Mouse (Mus musculus): ENCODE results near the gene Ankrd52. TPM values are rescaled to one million over a fixed set of nuclear protein-coding genes. Genes with fewer than 3 reads are reported as not detected.

Gene Ankrd52
- total and polyA plus RNA-seq, 3 experiments: 48.3 to 59.3 (median 53.1) TPM

GRCm38 (mm10) chr10:128401638-128402037 lies 24.7 kb downstream of the Ankrd52 start:
- DNase-seq: no peak

DNA sequence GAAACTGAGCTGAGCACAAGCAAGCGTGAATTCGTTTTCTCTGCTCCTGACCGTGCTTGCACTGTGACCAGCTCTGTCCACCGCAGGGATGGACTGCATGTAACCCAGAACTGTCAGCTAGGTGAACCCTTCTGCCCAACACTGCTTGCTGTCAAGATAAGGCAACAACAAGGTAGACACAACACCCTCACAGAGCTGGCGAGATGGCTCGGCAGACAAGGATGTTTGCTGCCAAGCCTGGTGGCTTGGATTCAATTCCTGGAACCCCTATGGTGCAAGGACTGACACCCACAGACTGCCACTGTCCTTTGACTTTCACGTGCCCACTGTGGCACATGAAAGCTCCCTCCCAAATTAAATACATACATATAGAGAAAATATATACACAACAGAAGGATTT lies 27.0 kb downstream of the Ankrd52 start:
- no peak for DNase-seq

GRCm38 (mm10) chr10:128408591-128409535 lies 31.9 kb downstream of the Ankrd52 start:
- no peak for DNase-seq

- peak; percentile 98 for DNase-seq
These were observed 33.0 kb downstream of the Ankrd52 start for GRCm38 (mm10) chr10:128409692-128410559.

DNA sequence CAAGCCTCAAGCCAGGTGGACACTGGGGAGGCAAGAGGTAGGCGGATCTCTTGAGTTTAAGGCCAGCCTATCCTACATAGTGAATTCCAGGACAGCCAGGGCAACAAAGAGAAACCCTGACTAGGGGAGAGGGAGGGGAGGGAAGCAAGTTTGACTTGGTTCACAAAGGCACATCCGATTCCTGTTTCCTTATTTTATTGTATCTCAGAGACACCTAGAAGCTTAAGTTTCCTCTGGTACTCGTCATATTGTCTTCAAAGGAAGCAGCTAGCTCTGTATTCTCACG lies 33.6 kb downstream of the Ankrd52 start:
- no peak for DNase-seq

DNA sequence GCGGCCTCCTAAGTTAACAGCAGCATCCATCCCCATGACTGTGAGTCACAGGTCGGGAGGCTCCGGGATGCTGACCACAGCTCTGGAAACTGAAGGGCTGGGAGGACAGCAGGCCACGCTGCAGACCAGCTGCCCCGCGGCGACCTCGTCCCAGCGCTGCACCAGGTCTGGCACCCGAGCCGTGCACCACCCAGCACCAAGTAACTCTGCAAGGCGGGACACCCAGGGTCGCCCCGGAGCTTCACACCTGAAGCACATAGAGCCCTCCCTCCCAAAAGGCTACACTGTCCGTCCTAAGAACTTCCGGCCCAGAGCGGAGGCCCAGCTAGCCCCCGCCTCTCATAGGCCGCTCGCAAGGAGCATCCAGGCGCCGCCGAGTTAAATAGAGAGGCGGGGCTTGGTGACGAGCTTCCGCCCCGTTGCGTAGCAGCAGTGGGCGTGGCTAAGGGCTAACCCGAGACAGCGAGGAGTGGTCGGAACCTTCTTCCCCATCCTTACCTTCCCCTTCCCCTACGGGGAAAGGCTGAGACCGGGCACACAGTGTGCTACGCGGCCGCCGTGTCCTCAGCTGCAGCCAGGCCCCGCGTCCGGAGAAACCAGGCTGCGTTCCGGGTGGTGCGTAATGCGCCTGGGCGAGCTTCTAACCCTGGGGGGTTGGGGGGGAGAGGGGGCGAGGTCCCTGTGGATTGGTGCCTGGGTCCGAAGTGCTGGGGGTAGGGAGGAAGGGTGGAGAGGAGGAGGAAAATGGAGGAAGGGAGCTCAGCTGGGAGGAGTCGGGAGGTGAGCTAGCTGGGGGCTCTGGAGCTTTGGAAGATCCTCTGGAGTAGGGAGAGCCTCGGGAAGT lies 34.5 kb downstream of the Ankrd52 start, which contains the start of the genes Nabp2 and Rnf41:
Gene Nabp2, minus strand, starts transcription at position 282 of the 844 bp plus-strand sequence.
Gene Rnf41, plus strand, starts transcription at position 447 of the 844 bp plus-strand sequence.
- peak; percentile 98 for DNase-seq

DNA sequence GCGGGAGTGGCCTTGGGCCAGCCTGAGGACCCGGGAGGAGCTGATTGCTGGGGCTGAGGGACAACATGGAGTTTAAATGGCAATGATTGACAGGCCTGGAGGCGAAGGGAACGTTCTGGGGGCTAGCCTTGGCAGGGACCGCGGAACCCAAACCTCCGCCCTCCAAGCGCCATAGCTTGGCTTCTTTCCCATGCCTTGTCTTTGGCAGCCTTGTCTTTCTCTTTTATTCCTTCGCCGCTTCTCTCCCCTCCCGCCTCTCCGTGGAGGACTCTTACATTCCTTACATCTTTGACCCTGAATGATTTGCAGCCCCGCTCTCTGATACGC lies 35.1 kb downstream of the Ankrd52 start:
- no peak for DNase-seq

DNA sequence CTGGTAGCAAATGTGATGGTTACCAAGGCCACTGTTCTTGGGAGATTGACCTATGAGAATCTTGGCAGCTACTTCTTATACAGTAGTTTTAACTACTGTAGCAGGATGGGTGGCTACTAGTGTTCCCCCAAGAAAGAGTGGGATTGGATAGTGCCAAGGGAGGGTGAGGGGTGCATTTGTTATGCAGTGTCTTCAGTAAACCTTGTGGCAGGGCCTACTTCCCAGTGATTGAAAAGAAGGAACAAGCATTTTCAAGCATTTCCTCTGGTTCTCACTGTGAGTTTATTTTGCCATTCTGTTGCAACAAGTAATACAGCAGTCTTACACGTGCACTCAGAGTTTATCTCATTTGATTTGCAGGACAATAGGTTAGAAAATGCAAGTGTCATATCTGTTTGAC lies 35.6 kb downstream of the Ankrd52 start:
- DNase-seq: no peak

DNA sequence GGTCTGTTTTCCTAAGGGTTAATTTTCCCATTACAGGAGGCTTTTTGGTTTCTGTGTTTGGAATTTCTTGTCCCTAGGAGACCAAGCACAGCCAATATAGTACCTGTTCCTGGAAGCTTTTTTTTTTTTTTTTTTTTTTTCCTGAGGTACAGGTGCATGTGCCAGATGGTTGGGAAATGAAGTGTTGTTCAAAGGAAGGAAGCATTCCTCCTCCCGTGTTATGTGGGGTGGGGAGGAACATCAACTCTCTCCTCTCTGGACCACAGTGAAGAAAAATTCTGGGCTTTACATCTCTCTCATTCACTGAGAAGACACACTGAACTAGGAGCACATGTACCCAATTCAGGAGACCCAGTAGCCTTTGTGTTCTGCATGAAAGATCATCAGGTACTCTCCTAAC lies 36.2 kb downstream of the Ankrd52 start:
- DNase-seq: no peak

DNA sequence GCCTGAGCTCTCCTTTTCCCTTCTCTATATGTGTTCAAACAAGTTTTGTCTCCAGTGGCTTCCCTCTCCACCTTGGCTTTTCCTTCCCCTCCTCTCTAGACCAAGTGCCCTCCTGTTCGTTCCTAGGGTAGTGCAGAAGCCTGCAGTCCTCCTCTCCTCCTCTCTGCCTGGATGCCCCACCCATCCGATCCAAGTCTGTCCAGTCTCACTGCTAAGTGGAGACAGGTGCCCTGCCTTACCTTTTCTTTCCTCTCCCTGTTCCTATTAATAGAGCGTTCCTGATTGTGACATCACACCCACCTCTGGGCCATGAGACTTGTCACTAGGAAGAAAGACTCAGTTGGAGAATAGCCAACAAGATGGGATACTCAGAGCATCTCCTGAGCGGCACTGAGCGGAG lies 37.9 kb downstream of the Ankrd52 start:
- no peak for DNase-seq

GRCm38 (mm10) chr10:128422426-128422825 lies 45.5 kb downstream of the Ankrd52 start:
- no peak for DNase-seq

DNA sequence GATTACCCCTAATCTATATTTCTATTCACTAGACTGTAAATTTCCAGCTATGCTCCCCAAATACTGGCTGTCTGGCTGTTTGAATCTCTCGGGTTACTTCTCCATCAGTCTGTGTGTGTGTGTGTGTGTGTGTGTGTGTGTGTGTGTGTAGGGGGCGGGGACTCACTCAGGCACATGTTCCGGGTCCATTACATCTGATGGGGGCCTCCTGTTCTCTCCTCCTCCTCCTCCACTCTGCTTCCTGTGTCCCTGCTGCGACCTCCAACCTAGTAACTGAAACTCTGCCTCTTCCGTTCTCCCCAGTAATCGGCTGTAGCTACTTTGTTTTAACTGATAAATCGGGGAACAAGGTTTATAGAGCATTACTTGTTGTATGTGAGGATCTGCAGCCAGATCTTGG lies 47.7 kb downstream of the Ankrd52 start:
- no peak for DNase-seq

GRCm38 (mm10) chr10:128425260-128425659 lies 48.3 kb downstream of the Ankrd52 start:
- DNase-seq: no peak

- no peak for DNase-seq
These were observed 52.1 kb downstream of the Ankrd52 start for GRCm38 (mm10) chr10:128429052-128429451.

DNA sequence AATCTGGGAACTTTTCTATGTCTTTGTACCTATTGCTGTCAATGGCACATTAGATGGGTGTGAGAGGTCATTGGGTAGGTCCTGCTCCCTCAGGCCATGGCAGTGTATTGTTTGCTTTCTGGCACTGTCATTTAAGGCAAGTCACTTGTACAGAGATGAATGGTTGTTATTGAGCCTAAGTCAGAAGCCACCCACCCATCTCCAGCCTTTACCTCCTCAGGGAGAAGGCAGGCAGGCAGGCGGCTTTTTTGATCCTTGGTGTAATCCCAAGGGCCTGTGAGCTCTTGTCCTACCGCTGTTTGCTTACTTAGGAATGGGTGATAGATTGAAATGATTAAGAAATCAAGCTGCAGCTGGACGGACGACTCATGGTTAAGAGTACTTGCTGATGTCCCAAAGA lies 52.5 kb downstream of the Ankrd52 start:
- no peak for DNase-seq

DNA sequence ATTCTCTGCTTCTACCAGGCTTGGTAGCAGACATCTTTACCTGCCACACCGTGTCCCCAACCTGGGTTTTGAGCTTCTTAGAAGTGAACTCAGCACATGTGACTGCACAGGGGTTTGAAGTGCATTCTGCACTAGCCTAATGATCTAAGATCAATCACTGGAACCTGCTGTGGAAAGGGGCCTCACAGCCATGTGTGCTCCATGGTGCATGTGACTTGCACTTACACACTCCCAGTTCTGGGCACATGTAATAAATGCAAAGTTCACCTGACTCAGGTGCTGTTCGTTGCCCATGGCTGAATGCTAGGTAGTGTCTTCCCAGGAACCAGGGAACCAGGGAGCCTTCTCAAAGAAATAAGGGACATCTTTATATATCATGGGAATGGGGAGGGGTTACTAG lies 56.5 kb downstream of the Ankrd52 start:
- DNase-seq: no peak

GRCm38 (mm10) chr10:128434681-128435080 lies 57.8 kb downstream of the Ankrd52 start:
- DNase-seq: peak; percentile 40

GRCm38 (mm10) chr10:128435186-128435823 lies 58.4 kb downstream of the Ankrd52 start:
- DNase-seq: peak; percentile 73

GRCm38 (mm10) chr10:128435873-128436272 lies 59.0 kb downstream of the Ankrd52 start:
- no peak for DNase-seq

DNA sequence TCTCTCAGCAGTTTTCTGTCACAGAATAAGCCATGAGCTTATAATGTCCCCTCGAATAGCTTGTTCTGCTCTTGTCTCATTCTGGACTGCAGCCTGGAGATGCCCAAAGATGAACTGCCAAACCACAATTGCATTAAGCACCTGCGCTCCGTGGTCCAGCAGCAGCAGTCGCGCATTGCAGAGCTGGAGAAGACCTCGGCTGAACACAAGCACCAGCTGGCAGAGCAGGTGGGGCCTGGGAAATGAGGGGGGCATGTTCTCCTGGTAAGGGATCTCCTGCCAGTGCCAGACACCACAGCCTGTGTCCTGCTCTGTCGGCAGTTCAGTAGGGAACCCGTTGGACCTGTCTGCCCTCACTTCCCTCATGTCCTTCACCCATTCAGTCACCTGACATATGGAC lies 59.5 kb downstream of the Ankrd52 start:
- no peak for DNase-seq

GRCm38 (mm10) chr10:128438675-128439279 lies 61.9 kb downstream of the Ankrd52 start:
- DNase-seq: no peak
